Mouse (Mus musculus) hindbrain, embryonic 16.5 days (tissue): ENCODE measurements at regions not wholly inside any gene's neighbourhood (a gene's known extent, or its start where the extent isn't known, plus 50 kb on each side); places are given as distances from the start of the nearest gene placed in this dataset.

Experiments used
- ATAC-seq: fragments of 200-750 bp; cut with Nextera tagmentation; 2 replicates; pipeline ENCODE4 v1.8.0; 2017; ENCODE audit warnings: moderate TSS enrichment, moderate library complexity
- H3K27ac ChIP-seq: fragments of 300-500 bp; sonication (generic); 2 replicates; pipeline ENCODE4 v1.5.1; 2014; ENCODE audit warnings: low read depth, mild to moderate bottlenecking, control low read depth, low read length, moderate library complexity
- H3K27me3 ChIP-seq: fragments of 300-500 bp; sonication (generic); replicated peaks from 2 replicates; pipeline ENCODE4 v1.6.1; 2014; ENCODE audit warnings: low read length; ENCODE audit not compliant: control insufficient read depth, insufficient read depth
- H3K36me3 ChIP-seq: fragments of 300-500 bp; sonication (generic); 2 replicates; pipeline ENCODE4 v1.6.1; 2014; ENCODE audit warnings: mild to moderate bottlenecking, low read length, moderate library complexity, mixed read lengths; ENCODE audit not compliant: control insufficient read depth, insufficient read depth
- H3K4me1 ChIP-seq: fragments of 300-500 bp; sonication (generic); 2 replicates; pipeline ENCODE4 v1.6.1; 2014; ENCODE audit warnings: low read depth, low read length; ENCODE audit not compliant: control insufficient read depth, insufficient read depth
- H3K4me2 ChIP-seq: fragments of 300-500 bp; sonication (generic); 2 replicates; pipeline ENCODE4 v1.6.1; 2014; ENCODE audit warnings: mild to moderate bottlenecking, low read length, control low read depth, moderate library complexity
- H3K4me3 ChIP-seq: fragments of 300-500 bp; sonication (generic); 2 replicates; pipeline ENCODE4 v1.5.1; 2014; ENCODE audit warnings: mild to moderate bottlenecking, low read length, control low read depth, moderate library complexity
- H3K9ac ChIP-seq: fragments of 300-500 bp; sonication (generic); 2 replicates; pipeline ENCODE4 v1.6.1; 2014; ENCODE audit warnings: low read depth, mild to moderate bottlenecking, control low read depth, low read length, moderate library complexity
- H3K9me3 ChIP-seq: fragments of 300-500 bp; sonication (generic); 2 replicates; pipeline ENCODE4 v1.6.1; 2014; ENCODE audit warnings: mild to moderate bottlenecking, low read length, moderate library complexity; ENCODE audit not compliant: control insufficient read depth
- WGBS: fragments of 180-500 bp; shearing (Covaris S2); extraction: QIAGEN DNeasy Blood & Tissue Kit; methylation state at CpG from one replicate; pipeline ENCODE4 v1.1.7; 2014; 5-methylcytosine and 5-hydroxymethylcytosine counted together

DNA sequence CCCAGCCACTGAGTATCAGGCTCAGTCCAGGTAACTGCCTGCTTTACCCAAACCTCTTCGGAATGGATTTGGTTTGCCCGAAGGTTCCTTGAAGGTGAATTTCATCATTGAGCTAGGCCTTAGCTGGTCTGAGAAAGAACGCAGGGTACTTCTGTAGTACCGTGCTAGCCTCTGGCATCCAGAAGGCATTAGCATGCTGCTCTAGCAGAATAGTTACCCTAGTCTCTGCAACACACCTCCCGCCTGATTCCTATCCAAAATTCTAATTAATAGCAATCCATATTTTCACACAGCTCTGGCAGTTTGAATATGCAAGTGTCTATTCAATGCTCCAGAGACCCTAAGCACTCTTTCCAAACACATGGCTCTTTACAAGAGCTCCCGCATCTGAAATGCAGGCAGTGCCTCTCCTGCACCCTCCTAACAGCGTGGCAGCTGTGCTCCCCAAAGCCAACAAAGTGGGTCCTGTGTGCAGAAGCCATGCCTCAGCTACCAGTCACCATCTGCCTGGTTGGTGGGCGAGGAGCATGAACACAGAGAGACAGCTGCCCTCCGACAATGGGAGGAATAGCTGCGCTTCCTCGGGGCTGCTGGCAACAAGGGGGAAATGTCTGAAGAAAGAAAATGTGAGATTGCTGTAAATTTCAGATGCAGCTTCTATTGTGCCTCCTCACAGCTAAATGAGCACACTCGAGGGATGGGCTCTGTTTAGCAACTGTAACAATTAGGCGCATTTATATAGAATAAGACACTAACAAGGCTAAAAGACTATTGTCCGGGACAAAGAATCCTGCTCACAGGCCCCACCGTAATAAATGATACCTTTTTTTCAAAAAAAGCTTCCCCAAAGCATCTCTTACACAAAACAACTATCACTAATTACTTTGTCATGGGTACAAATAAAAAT, 198.6 kb downstream of the Sp3 start:
- peak; percentile 81 for ATAC-seq
- Histone ChIP-seq H3K36me3 (no peaks in the 10 kb centered on the region), H3K9me3 (no peaks in the 10 kb centered on the region), H3K27ac (0 out of 2 replicates have a peak overlapping the region, but pooled peaks have one; percentile 35), H3K27me3 (no peaks in the 10 kb centered on the region), H3K4me2 (no peak overlapping the region; the same call in 1 of the 2 replicates), H3K9ac (peak overlapping the region; percentile 44; the same call in 1 of the 2 replicates), H3K4me3 (no peak overlapping the region), H3K4me1 (peaks cover 7% of the 10 kb centered on the region)
- 39% methylated on average over 15 of the region's 15 CpGs for WGBS

DNA sequence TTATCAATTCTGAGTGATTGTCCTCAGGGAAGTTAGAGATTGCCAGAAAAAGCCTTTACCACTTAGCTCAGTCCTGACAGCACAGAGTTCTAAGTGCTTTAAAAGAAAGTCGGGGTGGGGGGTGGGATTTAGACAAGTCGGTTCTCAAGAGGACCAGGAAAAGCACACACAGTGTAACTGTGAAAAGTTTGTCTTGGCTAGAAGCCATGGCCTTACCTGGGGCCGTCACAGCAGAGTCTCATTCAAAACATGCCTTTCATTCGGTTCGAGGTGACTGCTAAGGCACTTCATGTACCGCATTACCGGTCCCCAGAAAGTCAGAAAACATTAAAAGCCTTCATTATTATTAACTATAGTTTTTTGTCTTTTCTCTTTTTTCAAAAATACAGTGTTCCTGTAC, 197.9 kb downstream of the Sp3 start:
- no peak; the same call in 1 of the 2 replicates for ATAC-seq
- H3K9me3 ChIP-seq, result no peaks in the 10 kb centered on the region
- WGBS, result 62% methylated on average over 7 of the region's 7 CpGs
- H3K27me3 ChIP-seq, result no peaks in the 10 kb centered on the region
- no peak overlapping the region for H3K4me2 ChIP-seq
- no peak overlapping the region for H3K4me3 ChIP-seq
- no peak overlapping the region for H3K27ac ChIP-seq
- H3K9ac ChIP-seq, result no peak overlapping the region
- H3K4me1 ChIP-seq, result peaks cover 7% of the 10 kb centered on the region
- H3K36me3 ChIP-seq, result no peaks in the 10 kb centered on the region

DNA sequence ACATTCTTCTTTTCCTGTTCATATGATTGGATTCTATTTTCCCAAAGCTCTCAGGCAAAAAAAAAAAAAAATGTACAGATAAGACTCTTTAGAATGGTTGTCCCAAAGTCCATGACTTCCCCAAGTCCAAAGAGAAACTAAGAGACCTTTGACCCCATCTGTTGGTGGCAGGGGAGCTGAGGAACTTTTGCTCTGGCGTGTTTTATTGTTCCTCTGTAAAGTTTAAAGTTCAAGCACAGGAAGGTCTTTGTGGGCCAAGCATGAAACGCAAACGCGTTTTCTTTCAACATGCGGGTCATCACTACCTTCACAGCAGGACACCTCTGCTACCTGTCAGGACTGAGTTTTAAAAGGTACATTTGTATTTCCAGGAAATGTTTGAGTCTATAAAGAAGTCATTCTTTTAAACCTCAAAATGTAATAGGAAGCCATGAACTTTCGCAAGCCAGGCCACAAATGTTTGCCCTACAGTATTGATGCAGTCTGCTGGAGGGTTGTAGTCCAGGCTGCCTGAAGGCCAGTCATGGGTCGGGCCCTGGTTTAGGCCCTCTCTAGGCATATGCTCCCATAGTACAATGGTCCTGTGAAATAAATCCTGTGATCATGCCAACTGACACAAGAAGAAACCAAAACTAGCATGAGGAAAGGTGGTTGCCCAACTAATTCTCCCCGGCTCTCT, 194.7 kb downstream of the Sp3 start:
- H3K9me3 ChIP-seq, result no peaks in the 10 kb centered on the region
- no peak overlapping the region for H3K27ac ChIP-seq
- ATAC-seq, result no peak
- peaks cover 7% of the 10 kb centered on the region for H3K4me1 ChIP-seq
- 80% methylated on average over 8 of the region's 8 CpGs for WGBS
- H3K4me3 ChIP-seq, result no peak overlapping the region
- H3K9ac ChIP-seq, result no peak overlapping the region
- H3K27me3 ChIP-seq, result no peaks in the 10 kb centered on the region
- H3K4me2 ChIP-seq, result no peak overlapping the region
- H3K36me3 ChIP-seq, result no peaks in the 10 kb centered on the region

DNA sequence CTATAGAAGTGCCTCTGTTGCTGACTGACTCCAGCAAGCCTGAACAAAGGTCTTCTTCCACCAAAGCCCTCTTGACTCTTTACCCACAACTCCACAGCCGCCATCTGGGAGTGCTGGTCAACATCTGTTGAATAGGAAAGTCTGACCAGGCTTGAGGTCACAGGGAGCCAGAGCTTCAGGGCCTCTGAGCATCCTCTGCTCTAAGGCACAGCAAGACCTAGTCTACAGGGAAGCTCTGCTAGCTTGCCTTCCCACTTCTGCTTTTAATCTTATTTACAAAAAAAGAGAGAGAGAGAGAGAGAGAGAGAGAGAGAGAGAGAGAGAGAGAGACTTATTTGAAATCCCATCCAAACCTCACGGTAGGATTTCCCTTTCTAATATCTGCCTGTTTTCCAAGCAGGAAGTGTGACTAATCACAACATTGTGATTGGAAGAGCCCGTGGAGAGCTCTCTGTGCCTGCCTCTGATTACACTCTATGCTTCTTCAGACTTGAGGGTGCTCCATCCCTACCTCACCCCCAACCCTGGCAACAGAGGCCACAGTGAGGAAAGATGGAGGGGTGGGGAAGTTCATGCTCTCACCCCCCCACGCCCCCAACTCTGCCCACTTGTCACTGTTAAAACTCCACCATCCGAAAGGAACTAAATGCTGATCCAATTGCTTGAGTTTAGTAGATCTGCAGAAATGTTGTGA, 194.1 kb downstream of the Sp3 start:
- Histone ChIP-seq H3K9me3 (no peaks in the 10 kb centered on the region), H3K36me3 (no peaks in the 10 kb centered on the region), H3K4me2 (no peak overlapping the region), H3K9ac (no peak overlapping the region), H3K4me1 (peaks cover 7% of the 10 kb centered on the region), H3K27me3 (no peaks in the 10 kb centered on the region), H3K27ac (no peak overlapping the region), H3K4me3 (no peak overlapping the region)
- 41% methylated on average over 5 of the region's 5 CpGs for WGBS
- no peak for ATAC-seq

DNA sequence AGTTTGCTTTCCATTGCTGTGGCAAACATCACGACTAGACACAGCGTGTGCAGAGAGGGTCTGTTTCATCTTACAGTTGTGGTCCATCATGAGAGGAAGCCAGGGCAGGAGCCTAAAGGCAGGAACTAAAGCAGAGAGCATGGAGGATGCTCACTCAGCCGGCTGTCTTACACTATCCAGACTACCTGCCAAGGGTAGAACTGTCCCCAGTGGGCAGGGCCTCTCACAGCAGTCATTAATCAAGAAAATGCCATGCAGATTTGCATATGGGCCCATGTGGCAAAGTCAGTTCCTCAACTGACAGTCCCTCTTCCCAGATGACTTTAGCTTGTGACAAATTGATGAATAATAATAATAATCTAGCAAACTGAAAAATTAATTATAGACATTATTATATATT, 192.6 kb downstream of the Sp3 start:
- no peak overlapping the region for H3K4me3 ChIP-seq
- no peaks in the 10 kb centered on the region for H3K4me1 ChIP-seq
- no peaks in the 10 kb centered on the region for H3K9me3 ChIP-seq
- no peak overlapping the region for H3K9ac ChIP-seq
- WGBS, result 70% methylated on average over 3 of the region's 3 CpGs
- H3K27me3 ChIP-seq, result no peaks in the 10 kb centered on the region
- H3K27ac ChIP-seq, result no peak overlapping the region
- no peak overlapping the region for H3K4me2 ChIP-seq
- H3K36me3 ChIP-seq, result no peaks in the 10 kb centered on the region
- no peak for ATAC-seq

DNA sequence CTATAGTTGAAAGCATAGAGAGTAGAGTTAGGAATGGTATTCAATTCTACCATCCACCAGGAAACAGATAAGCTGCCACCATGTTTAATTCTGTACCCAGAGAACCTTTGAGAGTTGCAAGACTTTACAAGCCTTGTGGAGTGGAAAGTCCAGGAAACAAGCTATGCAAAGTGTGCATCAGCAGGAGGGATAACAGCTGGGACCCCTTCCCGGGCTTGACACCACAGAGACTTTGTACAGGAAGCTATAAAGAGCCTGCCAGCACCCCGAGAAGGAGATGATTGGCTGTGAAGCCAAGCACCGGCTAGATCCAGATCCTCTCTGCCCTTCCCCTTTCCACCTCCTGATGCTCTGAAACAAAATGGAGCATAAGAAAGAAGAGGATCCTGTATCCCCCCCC, 188.8 kb downstream of the Sp3 start:
- H3K9ac ChIP-seq, result no peak overlapping the region
- no peaks in the 10 kb centered on the region for H3K9me3 ChIP-seq
- 54% methylated on average over 3 of the region's 3 CpGs for WGBS
- H3K4me1 ChIP-seq, result no peaks in the 10 kb centered on the region
- H3K36me3 ChIP-seq, result no peaks in the 10 kb centered on the region
- H3K4me3 ChIP-seq, result no peak overlapping the region
- no peak overlapping the region for H3K27ac ChIP-seq
- H3K4me2 ChIP-seq, result no peak overlapping the region
- no peak for ATAC-seq
- no peaks in the 10 kb centered on the region for H3K27me3 ChIP-seq

DNA sequence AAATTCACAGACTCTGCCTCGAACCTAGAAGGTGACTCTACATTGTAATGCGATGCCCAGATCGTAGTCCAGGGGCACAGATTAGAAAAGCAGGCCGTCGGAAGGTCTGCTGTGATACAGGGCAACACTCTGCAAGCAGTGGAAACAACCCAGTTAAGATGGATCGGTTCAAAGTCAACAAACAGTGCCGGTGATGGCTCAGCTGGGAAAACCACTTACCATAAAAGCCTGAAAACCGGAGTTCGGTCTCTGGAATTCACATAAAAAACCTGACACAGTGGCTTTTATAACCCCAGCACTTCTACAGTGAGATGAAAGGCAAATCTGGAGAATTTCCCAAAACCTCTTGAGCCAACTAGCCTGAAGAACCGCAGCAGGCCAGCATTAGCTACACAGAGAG, 186.8 kb downstream of the Sp3 start:
- no peaks in the 10 kb centered on the region for H3K4me1 ChIP-seq

DNA sequence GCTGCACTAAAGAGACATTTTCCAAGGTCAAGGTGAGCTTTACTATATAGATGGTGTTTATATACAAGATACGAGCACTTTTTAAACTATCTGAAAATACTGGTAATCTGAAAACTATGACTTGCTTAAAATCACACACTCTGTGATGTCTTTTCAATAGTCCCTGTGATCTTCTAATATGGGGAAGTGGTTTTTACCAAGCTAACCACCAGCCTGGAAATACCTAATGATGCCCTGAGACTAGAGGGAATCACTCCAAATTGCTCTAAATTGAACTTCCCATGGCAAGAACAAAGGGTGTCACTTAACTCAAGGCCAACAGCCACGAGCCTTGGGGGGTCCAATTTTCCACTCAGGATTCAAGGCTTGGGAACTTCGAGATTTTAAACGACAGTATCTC, 185.7 kb downstream of the Sp3 start:
- Histone ChIP-seq H3K4me3 (no peak overlapping the region), H3K4me2 (no peak overlapping the region), H3K27ac (no peak overlapping the region), H3K9me3 (no peaks in the 10 kb centered on the region), H3K9ac (no peak overlapping the region), H3K36me3 (no peaks in the 10 kb centered on the region), H3K4me1 (no peaks in the 10 kb centered on the region), H3K27me3 (no peaks in the 10 kb centered on the region)
- ATAC-seq, result no peak
- 81% methylated on average over 4 of the region's 4 CpGs for WGBS

More for the DNA sequence above, 186.8 kb downstream of the Sp3 start:
- ATAC-seq, result no peak
- no peak overlapping the region for H3K9ac ChIP-seq
- H3K4me2 ChIP-seq, result no peak overlapping the region
- WGBS, result 83% methylated on average over 10 of the region's 10 CpGs
- H3K27ac ChIP-seq, result no peak overlapping the region
- no peak overlapping the region for H3K4me3 ChIP-seq
- H3K9me3 ChIP-seq, result no peaks in the 10 kb centered on the region
- H3K36me3 ChIP-seq, result no peaks in the 10 kb centered on the region
- H3K27me3 ChIP-seq, result no peaks in the 10 kb centered on the region
